Mouse (Mus musculus) liver, adult 2 months (tissue): ENCODE data around the gene Sox5. TPM values are rescaled to one million over a fixed set of nuclear protein-coding genes. Genes with fewer than 3 reads are reported as not detected.

Source experiments
- DNase-seq: peaks from one replicate; pipeline ENCODE4 v3.0.0-alpha.2; 2011; ENCODE audit warnings: low read depth, low spot score; ENCODE audit errors: extremely low read depth
- H3K27ac ChIP-seq: fragments of 200-500 bp; replicated peaks from 2 replicates; pipeline ENCODE4 v1.5.1; 2012; ENCODE audit warnings: low read depth, mild to moderate bottlenecking, control low read depth, inconsistent platforms, low read length; ENCODE audit not compliant: insufficient read depth
- H3K27me3 ChIP-seq: fragments of 200-500 bp; 2 replicates; pipeline ENCODE4 v1.6.1; 2012; ENCODE audit warnings: mild to moderate bottlenecking, moderate library complexity, low read length, inconsistent platforms; ENCODE audit not compliant: control insufficient read depth, insufficient read depth
- H3K36me3 ChIP-seq: fragments of 200-500 bp; 2 replicates; pipeline ENCODE4 v1.6.1; 2012; ENCODE audit warnings: low read length, inconsistent platforms; ENCODE audit not compliant: control insufficient read depth, insufficient read depth
- H3K4me1 ChIP-seq: fragments of 200-500 bp; 2 replicates; pipeline ENCODE4 v1.6.1; 2011; ENCODE audit warnings: low read length; ENCODE audit not compliant: control insufficient read depth, insufficient read depth
- H3K4me3 ChIP-seq: fragments of 200-500 bp; 2 replicates; pipeline ENCODE4 v1.5.1; 2011; ENCODE audit warnings: low read depth, mild to moderate bottlenecking, control low read depth, low read length, moderate library complexity; ENCODE audit not compliant: insufficient read depth
- H3K79me2 ChIP-seq: fragments of 200-500 bp; 2 replicates; pipeline ENCODE4 v1.6.1; 2012; ENCODE audit warnings: inconsistent platforms, mild to moderate bottlenecking, low read length, moderate library complexity; ENCODE audit not compliant: control insufficient read depth, insufficient read depth
- H3K9ac ChIP-seq: fragments of 200-500 bp; 2 replicates; pipeline ENCODE4 v1.6.1; 2012; ENCODE audit warnings: low read depth, mild to moderate bottlenecking, control low read depth, inconsistent platforms, low read length
- CTCF ChIP-seq: fragments of 200-500 bp; IDR thresholded peaks from 2 replicates; pipeline ENCODE4 v1.5.1; 2011; ENCODE audit warnings: low read depth, low read length, control low read depth
- POLR2A ChIP-seq: fragments of 200-500 bp; IDR thresholded peaks from 2 replicates; pipeline ENCODE4 v1.6.1; 2011; ENCODE audit warnings: low read length, control low read depth; ENCODE audit not compliant: insufficient read depth; ENCODE audit errors: extremely low read depth
- WGBS: fragments of 180-500 bp; shearing (Covaris S2); methylation state at CpG from one replicate; pipeline ENCODE4 v1.1.7; 2018; 5-methylcytosine and 5-hydroxymethylcytosine counted together
- polyA plus RNA-seq: library from polyadenylated mRNA; depleted of rRNA; stranded (reverse); fragments of >200 nt; gene quantifications from 2 replicates; pipeline ENCODE4 v1.2.3, GENCODE M21; 2012
- total RNA-seq: library from RNA; depleted of rRNA; stranded (reverse); fragments of >200 nt; gene quantifications from 2 replicates; pipeline ENCODE4 v1.2.3, GENCODE M21; 2014

Gene Sox5
- total and polyA plus RNA-seq, 2 experiments = 7.5 to 31.6 TPM

DNA sequence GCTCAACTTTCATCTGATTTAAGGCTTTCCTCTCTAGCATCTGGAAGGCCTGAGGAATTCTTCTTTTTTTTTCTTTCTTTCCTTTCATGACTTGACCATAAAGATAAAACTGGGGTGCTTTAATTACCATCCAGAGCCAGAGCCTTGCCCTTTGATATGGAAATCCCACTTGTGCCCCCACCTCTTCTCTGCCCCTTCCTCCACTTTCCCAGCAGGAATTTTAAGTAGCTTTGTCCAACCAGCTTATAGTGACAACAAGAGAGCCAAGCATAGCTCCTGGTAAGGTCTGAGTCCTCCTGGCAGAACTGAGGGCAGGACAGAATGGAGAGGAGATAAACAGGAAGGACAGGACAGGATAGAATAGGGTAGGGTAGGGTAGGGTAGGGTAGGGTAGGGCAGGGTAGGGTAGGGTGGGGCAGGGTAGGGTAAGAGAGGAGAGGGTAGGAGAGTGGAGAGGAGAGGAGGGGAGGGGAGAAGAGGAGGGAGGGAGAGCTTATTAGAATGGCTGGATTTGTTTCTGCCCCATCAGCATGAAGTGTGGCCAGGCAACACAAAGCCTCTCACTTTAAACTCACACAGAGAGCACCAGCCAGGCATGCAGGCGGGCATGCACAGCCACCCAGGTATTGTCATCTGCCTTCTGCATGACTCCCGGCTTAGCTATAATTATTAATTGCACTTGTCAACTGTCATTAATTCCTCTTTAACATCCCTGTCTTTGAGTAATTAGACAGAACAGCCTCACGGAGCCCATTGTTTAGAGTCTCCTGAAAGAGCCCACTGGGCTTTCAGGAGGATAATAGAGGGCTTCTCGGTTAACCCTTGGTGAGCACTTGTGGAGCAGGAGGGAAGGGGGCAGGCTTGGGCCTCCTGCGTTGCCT lies 300.9 kb downstream of the Sox5 start:
- no peaks in the 10 kb centered on the region for H3K36me3 ChIP-seq
- no peaks in the 10 kb centered on the region for H3K79me2 ChIP-seq
- H3K9ac ChIP-seq = no peak overlapping the region
- no peaks in the 10 kb centered on the region for H3K4me1 ChIP-seq
- no peak for DNase-seq
- no peaks in the 10 kb centered on the region for H3K27me3 ChIP-seq
- no peak overlapping the region for H3K4me3 ChIP-seq
- 87% methylated on average over 5 of the region's 5 CpGs for WGBS
- H3K27ac ChIP-seq = no peak overlapping the region
- TF ChIP-seq CTCF = no peak
- TF ChIP-seq POLR2A = no peak

GRCm38 (mm10) chr6:144479861-144480260 lies 301.9 kb downstream of the Sox5 start:
- TF ChIP-seq POLR2A (no peak), CTCF (no peak)
- Histone ChIP-seq H3K4me1 (no peaks in the 10 kb centered on the region), H3K27me3 (no peaks in the 10 kb centered on the region), H3K79me2 (no peaks in the 10 kb centered on the region), H3K27ac (no peak overlapping the region), H3K4me3 (no peak overlapping the region), H3K36me3 (no peaks in the 10 kb centered on the region), H3K9ac (no peak overlapping the region)
- no peak for DNase-seq
- WGBS = 84% methylated on average over 4 of the region's 4 CpGs

- 89% methylated on average over 16 of the region's 16 CpGs for WGBS
- H3K27me3 ChIP-seq = no peaks in the 10 kb centered on the region
- no peaks in the 10 kb centered on the region for H3K79me2 ChIP-seq
- no peak for DNase-seq
- no peak overlapping the region for H3K9ac ChIP-seq
- H3K27ac ChIP-seq = no peak overlapping the region
- TF ChIP-seq POLR2A = no peak
- no peak for TF ChIP-seq CTCF
- H3K4me1 ChIP-seq = no peaks in the 10 kb centered on the region
- no peaks in the 10 kb centered on the region for H3K36me3 ChIP-seq
- no peak overlapping the region for H3K4me3 ChIP-seq
Measured at GRCm38 (mm10) chr6:144477287-144478064, 304.3 kb downstream of the Sox5 start.

DNA sequence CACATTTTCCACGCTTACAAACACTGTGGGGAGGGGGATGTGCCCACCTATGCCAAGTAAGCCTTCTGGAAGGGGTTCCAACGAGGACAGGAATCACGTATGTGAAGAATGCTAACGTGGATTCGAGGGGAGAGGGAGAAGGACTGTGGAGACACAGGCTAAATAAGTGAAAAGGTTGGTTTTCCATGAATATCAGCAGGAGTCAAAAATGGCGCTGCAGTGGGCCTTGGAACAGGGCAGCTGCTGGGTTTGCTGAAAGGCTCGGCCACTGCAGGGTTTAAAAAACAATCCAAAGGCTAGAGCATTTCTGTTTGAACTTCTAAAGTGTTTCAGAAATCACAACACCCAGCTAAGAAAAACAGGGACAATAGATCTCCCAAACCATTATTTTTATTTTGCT lies 308.3 kb downstream of the Sox5 start:
- no peak overlapping the region for H3K4me3 ChIP-seq
- H3K79me2 ChIP-seq = no peaks in the 10 kb centered on the region
- H3K27me3 ChIP-seq = no peaks in the 10 kb centered on the region
- no peak overlapping the region for H3K27ac ChIP-seq
- no peaks in the 10 kb centered on the region for H3K36me3 ChIP-seq
- no peaks in the 10 kb centered on the region for H3K4me1 ChIP-seq
- TF ChIP-seq CTCF (no peak), POLR2A (no peak)
- WGBS = 92% methylated on average over 7 of the region's 7 CpGs
- H3K9ac ChIP-seq = no peak overlapping the region
- DNase-seq = no peak

DNA sequence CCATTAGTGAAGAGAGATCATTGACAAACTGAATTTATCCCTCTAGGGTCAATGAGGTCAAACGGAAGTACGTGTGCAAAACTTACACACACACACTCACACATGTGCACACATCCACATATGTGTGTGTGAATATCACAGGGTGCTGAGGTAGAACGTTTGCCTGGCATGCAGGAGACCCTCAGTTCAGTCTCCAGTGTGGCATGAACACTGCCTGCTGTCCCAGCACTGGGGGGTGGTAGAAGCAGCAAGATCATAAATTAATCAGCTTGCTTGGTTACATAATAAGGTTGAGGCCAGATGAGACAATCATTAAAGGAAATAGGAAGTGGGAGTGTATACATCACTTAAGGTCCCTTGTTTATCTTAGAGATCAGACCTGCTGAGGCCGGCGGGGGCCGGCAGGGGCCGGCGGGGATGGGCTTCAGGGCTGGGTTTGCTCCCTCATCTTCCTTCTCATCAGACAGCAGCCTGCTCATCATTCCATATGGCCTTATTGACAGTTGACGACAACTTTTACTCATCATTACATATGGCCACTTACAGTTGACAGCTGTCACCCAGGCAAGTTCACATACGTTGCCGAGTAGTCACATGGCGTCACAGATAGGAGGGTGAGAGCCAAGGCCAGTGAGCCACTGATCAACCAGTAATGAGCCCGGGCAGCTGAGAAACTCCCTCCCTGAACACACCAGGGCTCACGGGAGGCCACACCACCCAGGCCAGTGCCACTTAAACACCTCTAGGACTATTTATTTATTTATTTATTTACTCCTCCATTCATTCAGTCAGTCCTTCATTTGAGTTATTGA lies 309.5 kb downstream of the Sox5 start:
- Histone ChIP-seq H3K27ac (no peak overlapping the region), H3K36me3 (no peaks in the 10 kb centered on the region), H3K9ac (no peak overlapping the region), H3K4me3 (no peak overlapping the region), H3K79me2 (no peaks in the 10 kb centered on the region), H3K4me1 (no peaks in the 10 kb centered on the region), H3K27me3 (no peaks in the 10 kb centered on the region)
- 85% methylated on average over 14 of the region's 14 CpGs for WGBS
- no peak for DNase-seq
- TF ChIP-seq POLR2A (no peak), CTCF (no peak)

DNA sequence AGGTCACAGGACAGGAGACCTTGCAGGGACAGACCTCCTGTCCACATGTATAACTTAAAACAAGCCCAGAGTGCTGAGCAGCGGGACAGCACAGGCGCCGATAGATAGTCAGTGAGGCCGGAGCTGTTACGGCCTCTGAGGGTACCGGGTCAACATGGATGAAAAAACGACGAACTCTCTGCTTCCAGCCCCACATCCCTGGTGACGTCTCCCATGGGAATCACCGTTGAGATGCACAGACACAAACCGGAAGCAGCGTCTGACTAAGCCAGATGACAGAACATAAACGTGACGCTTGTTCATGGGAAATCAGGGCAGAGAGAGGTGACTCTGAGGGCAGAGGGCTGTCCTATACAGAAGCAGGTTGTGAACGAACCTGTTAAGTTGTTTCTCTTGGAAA lies 315.1 kb downstream of the Sox5 start:
- Histone ChIP-seq H3K4me3 (no peak overlapping the region), H3K36me3 (no peaks in the 10 kb centered on the region), H3K9ac (no peak overlapping the region), H3K27ac (no peak overlapping the region), H3K27me3 (no peaks in the 10 kb centered on the region), H3K4me1 (no peaks in the 10 kb centered on the region), H3K79me2 (no peaks in the 10 kb centered on the region)
- TF ChIP-seq POLR2A (no peak), CTCF (no peak)
- 90% methylated on average over 15 of the region's 15 CpGs for WGBS
- no peak for DNase-seq
